Mouse (Mus musculus) embryonic fibroblast, embryonic 13.5 days (primary cell): Measurements from ENCODE around the gene R3hdm1.

ENCODE experiments used
- CTCF ChIP-seq: IDR thresholded peaks from 2 replicates; pipeline ENCODE4 v1.5.1; 2011; ENCODE audit warnings: mild to moderate bottlenecking, control low read depth, low read length, moderate library complexity, borderline replicate concordance; ENCODE audit not compliant: insufficient read depth
- POLR2A ChIP-seq: IDR thresholded peaks from 2 replicates; pipeline ENCODE4 v1.6.1; 2011; ENCODE audit warnings: low read depth, mild to moderate bottlenecking, control low read depth, low read length, moderate library complexity

GRCm38 (mm10) chr1:128094686-128095085 is 8.4 kb upstream of the R3hdm1 start:
- TF ChIP-seq POLR2A (no peak), CTCF (no peak)
